ENCODE assay signal across 25 mouse cellular contexts in genomic region chr8:25307956-25308355, GRCm38 (mm10).
DNase-seq lines count a peak whose midpoint lies in the region; ATAC-seq and TF ChIP-seq lines count a peak whose summit lies in the region.
"Had no signal": no experiment of that assay in that cellular context is flagged by ENCODE, and none has a peak within 500 bp of the region (broad histone marks: within the 10 kb centered on the region; RNA-seq: fewer than 3 reads in every experiment).

No protein-coding gene starts in this region.

- no peak for ATAC-seq in hindbrain, postnatal 0 days
- no peak for ATAC-seq in hindbrain, embryonic 11.5 days (ENCODE audit: low FRiP score)
- no peak for ATAC-seq in embryonic facial prominence, embryonic 15.5 days (ENCODE audit: insufficient number of reproducible peaks, low FRiP score, low TSS enrichment, low read depth)
- no peak for ATAC-seq in intestine, embryonic 16.5 days
- ATAC-seq: CD4-positive, CD25-positive, alpha-beta regulatory T cell, adult 4 months; forebrain, postnatal 0 days; hindbrain, embryonic 16.5 days had no signal

- no peak overlapping the region for H3K4me3 ChIP-seq in gastrocnemius, adult 2 months
- H3K4me3 ChIP-seq in hindbrain, postnatal 0 days (ENCODE audit: low read length) = no peak overlapping the region
- H3K4me3 ChIP-seq in hindbrain, embryonic 11.5 days (ENCODE audit: low read depth, low read length) = no peak overlapping the region
- peak overlapping the region; percentile 26; the same call in 1 of the 2 replicates for H3K4me3 ChIP-seq in E14TG2a.4 (replicated peaks; ENCODE audit: low read length)
- H3K4me3 ChIP-seq in embryonic facial prominence, embryonic 15.5 days (replicated peaks) = no peak overlapping the region
- H3K4me3 ChIP-seq in intestine, embryonic 16.5 days (ENCODE audit: low read length) = no peak overlapping the region
- H3K4me3 ChIP-seq: heart, embryonic 13.5 days; limb, embryonic 12.5 days; lung, embryonic 15.5 days; megakaryocyte, embryonic 14.5 days had no signal

- WGBS in hindbrain, postnatal 0 days = 93% methylated on average over 4 of the region's 4 CpGs
- WGBS in hindbrain, embryonic 11.5 days = 74% methylated on average over 4 of the region's 4 CpGs
- WGBS in embryonic facial prominence, embryonic 15.5 days = 70% methylated on average over 4 of the region's 4 CpGs
- 71% methylated on average over 4 of the region's 4 CpGs for WGBS in intestine, embryonic 16.5 days

- no peaks in the 10 kb centered on the region for H3K36me3 ChIP-seq in hindbrain, postnatal 0 days (ENCODE audit: insufficient read depth, low read length)
- no peaks in the 10 kb centered on the region for H3K36me3 ChIP-seq in hindbrain, embryonic 11.5 days (ENCODE audit: control insufficient read depth, insufficient read depth, low read length)
- H3K36me3 ChIP-seq in E14TG2a.4 (ENCODE audit: insufficient read depth, low read length) = no peaks in the 10 kb centered on the region
- H3K36me3 ChIP-seq in embryonic facial prominence, embryonic 15.5 days = no peaks in the 10 kb centered on the region
- H3K36me3 ChIP-seq in intestine, embryonic 16.5 days (ENCODE audit: control insufficient read depth, insufficient read depth, low read length) = no peaks in the 10 kb centered on the region
- H3K36me3 ChIP-seq: heart, embryonic 13.5 days; limb, embryonic 12.5 days; lung, embryonic 15.5 days had no signal

- H3K4me2 ChIP-seq in hindbrain, postnatal 0 days (ENCODE audit: low read depth, low read length) = no peak overlapping the region
- no peak overlapping the region for H3K4me2 ChIP-seq in hindbrain, embryonic 11.5 days (replicated peaks; ENCODE audit: low read depth, low read length)
- H3K4me2 ChIP-seq in embryonic facial prominence, embryonic 15.5 days (replicated peaks) = no peak overlapping the region
- no peak overlapping the region for H3K4me2 ChIP-seq in intestine, embryonic 16.5 days (ENCODE audit: low read depth, low read length)
- H3K4me2 ChIP-seq: heart, embryonic 13.5 days; limb, embryonic 12.5 days; lung, embryonic 15.5 days had no signal

- H3K9ac ChIP-seq in hindbrain, postnatal 0 days (replicated peaks; ENCODE audit: low read length) = no peak overlapping the region
- H3K9ac ChIP-seq in hindbrain, embryonic 11.5 days (ENCODE audit: low read depth, low read length) = no peak overlapping the region
- H3K9ac ChIP-seq in embryonic facial prominence, embryonic 15.5 days = no peak overlapping the region
- no peak overlapping the region for H3K9ac ChIP-seq in intestine, embryonic 16.5 days (ENCODE audit: low read depth, low read length)
- H3K9ac ChIP-seq: forebrain, postnatal 0 days; heart, embryonic 13.5 days; limb, embryonic 12.5 days; liver, embryonic 14.5 days; lung, embryonic 15.5 days had no signal

- H3K4me1 ChIP-seq in hindbrain, postnatal 0 days (ENCODE audit: insufficient read depth, low read length) = peaks cover 7% of the 10 kb centered on the region
- no peaks in the 10 kb centered on the region; the same call in 1 of the 2 replicates for H3K4me1 ChIP-seq in hindbrain, embryonic 11.5 days (replicated peaks; ENCODE audit: control insufficient read depth, insufficient read depth, low read length)
- peaks cover 13% of the 10 kb centered on the region for H3K4me1 ChIP-seq in E14TG2a.4 (replicated peaks; ENCODE audit: low read depth, low read length)
- peaks cover 40% of the 10 kb centered on the region for H3K4me1 ChIP-seq in embryonic facial prominence, embryonic 15.5 days
- 0 out of 2 replicates have a peak, but pooled peaks cover 7% of the 10 kb centered on the region for H3K4me1 ChIP-seq in intestine, embryonic 16.5 days (ENCODE audit: control insufficient read depth, insufficient read depth, low read length)

- intact Hi-C loops in gastrocnemius, adult 2 months (cut with DNase I) = no loop called here

- no peaks in the 10 kb centered on the region for H3K27me3 ChIP-seq in hindbrain, postnatal 0 days (ENCODE audit: insufficient read depth, low read length)
- no peaks in the 10 kb centered on the region for H3K27me3 ChIP-seq in hindbrain, embryonic 11.5 days (ENCODE audit: control insufficient read depth, insufficient read depth, low read length)
- H3K27me3 ChIP-seq in E14TG2a.4 (ENCODE audit: insufficient read depth, low read length) = peaks cover 17% of the 10 kb centered on the region
- no peaks in the 10 kb centered on the region for H3K27me3 ChIP-seq in embryonic facial prominence, embryonic 15.5 days
- no peaks in the 10 kb centered on the region for H3K27me3 ChIP-seq in intestine, embryonic 16.5 days (replicated peaks; ENCODE audit: control insufficient read depth, insufficient read depth, low read length)
- H3K27me3 ChIP-seq: heart, embryonic 13.5 days; limb, embryonic 12.5 days; lung, embryonic 15.5 days had no signal

- no peak for DNase-seq in gastrocnemius, adult 2 months
- DNase-seq in gastrocnemius, postnatal 25 days = no peak
- no peak for DNase-seq in hindbrain, postnatal 0 days (ENCODE audit: low spot score)
- no peak for DNase-seq in hindbrain, embryonic 11.5 days (ENCODE audit: low spot score)
- DNase-seq: adrenal gland, adult 2 months; cerebellum, postnatal 14 days; forebrain, postnatal 0 days; kidney, adult 11 months; kidney, postnatal 14 days; layer of hippocampus, postnatal 36 days; lung, postnatal 36 days; midbrain, embryonic 14.5 days; retina, postnatal 1 day; right cerebral cortex, postnatal 25 days; thymus, postnatal 14 days had no signal

- no peak for TF ChIP-seq CTCF in gastrocnemius, adult 2 months (IDR thresholded peaks at IDR 0.05)
- TF ChIP-seq CTCF in hindbrain, postnatal 0 days (IDR thresholded peaks at IDR 0.05; ENCODE audit: low read depth) = no peak
- no peak for TF ChIP-seq CTCF in E14TG2a.4 (conservative IDR thresholded peaks at IDR 0.05; ENCODE audit: low read length)

- H3K9me3 ChIP-seq in hindbrain, postnatal 0 days (ENCODE audit: low read length) = no peaks in the 10 kb centered on the region
- H3K9me3 ChIP-seq in hindbrain, embryonic 11.5 days (ENCODE audit: control insufficient read depth, low read length) = no peaks in the 10 kb centered on the region
- no peaks in the 10 kb centered on the region for H3K9me3 ChIP-seq in E14TG2a.4 (ENCODE audit: low read length)
- H3K9me3 ChIP-seq in embryonic facial prominence, embryonic 15.5 days (replicated peaks) = no peaks in the 10 kb centered on the region
- no peaks in the 10 kb centered on the region for H3K9me3 ChIP-seq in intestine, embryonic 16.5 days (ENCODE audit: control insufficient read depth, low read length)
- H3K9me3 ChIP-seq: heart, embryonic 13.5 days; limb, embryonic 12.5 days; lung, embryonic 15.5 days; megakaryocyte, embryonic 14.5 days had no signal

- H3K27ac ChIP-seq in gastrocnemius, adult 2 months = peak overlapping the region; percentile 82
- H3K27ac ChIP-seq in hindbrain, postnatal 0 days = peak overlapping the region; percentile 56; the same call in 1 of the 2 replicates
- H3K27ac ChIP-seq in hindbrain, embryonic 11.5 days (ENCODE audit: low read depth, low read length) = no peak overlapping the region
- H3K27ac ChIP-seq in embryonic facial prominence, embryonic 15.5 days (replicated peaks) = peak overlapping the region; percentile 90
- H3K27ac ChIP-seq in intestine, embryonic 16.5 days (ENCODE audit: low read length) = no peak overlapping the region
- H3K27ac ChIP-seq: heart, embryonic 13.5 days; limb, embryonic 12.5 days; liver, embryonic 14.5 days had no signal

Comparison
In these comparisons a context has a peak if more than half of its experiments do, and no peak if none do; other contexts are left out.
1. H3K27ac ChIP-seq: peak in gastrocnemius, adult 2 months (single experiment), hindbrain, postnatal 0 days (single experiment) and embryonic facial prominence, embryonic 15.5 days (single experiment); none in hindbrain, embryonic 11.5 days (single experiment) and intestine, embryonic 16.5 days (single experiment).